Mouse (Mus musculus): Measurements from ENCODE around the gene Flrt2.

The Flrt2 gene

GRCm38 (mm10) chr12:95734075-95734474 is 42.0 kb downstream of the Flrt2 start:
- no peak for DNase-seq (ENCODE audit: low read depth, low spot score)

DNA sequence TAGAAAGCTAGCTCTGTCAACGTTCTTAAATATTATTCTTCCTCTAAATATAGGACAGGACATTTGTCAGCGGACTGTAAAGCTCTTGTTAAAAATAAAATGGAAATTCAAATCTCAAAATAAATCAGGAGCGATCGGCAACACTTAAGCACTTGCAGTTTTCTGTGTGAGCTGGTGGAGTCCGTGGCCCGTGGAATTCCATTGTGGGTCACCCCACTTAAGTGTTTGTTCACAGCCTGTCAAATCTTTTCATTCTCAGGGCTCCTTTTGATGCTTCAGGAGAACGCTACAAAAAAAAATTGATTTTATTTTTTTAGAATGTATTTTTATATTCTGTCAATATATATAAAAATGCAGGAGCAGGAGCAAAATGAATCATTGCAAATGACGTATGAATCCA is 45.5 kb downstream of the Flrt2 start:
- peak; percentile 61 for DNase-seq (ENCODE audit: low read depth, low spot score)

DNA sequence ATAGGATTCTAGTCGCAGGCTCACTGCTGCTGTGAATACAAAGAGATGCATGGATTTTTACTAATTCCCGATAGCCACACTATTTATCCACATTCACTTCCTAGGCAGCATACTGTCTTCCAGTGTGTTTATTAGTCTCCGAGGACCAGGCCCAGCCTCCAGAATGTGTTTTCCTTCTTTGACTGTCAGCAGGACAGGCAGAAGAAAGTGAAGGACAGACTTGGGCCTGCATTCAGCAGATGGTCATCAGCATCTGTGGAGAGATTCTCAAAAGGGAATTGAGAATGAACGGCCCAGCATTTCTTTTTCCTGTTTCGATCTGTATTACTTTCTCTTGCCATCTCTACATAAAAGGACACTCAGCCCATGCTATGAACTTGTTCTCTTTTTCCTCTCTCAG is 46.0 kb downstream of the Flrt2 start:
- peak; percentile 44 for DNase-seq (ENCODE audit: low read depth, low spot score)

DNA sequence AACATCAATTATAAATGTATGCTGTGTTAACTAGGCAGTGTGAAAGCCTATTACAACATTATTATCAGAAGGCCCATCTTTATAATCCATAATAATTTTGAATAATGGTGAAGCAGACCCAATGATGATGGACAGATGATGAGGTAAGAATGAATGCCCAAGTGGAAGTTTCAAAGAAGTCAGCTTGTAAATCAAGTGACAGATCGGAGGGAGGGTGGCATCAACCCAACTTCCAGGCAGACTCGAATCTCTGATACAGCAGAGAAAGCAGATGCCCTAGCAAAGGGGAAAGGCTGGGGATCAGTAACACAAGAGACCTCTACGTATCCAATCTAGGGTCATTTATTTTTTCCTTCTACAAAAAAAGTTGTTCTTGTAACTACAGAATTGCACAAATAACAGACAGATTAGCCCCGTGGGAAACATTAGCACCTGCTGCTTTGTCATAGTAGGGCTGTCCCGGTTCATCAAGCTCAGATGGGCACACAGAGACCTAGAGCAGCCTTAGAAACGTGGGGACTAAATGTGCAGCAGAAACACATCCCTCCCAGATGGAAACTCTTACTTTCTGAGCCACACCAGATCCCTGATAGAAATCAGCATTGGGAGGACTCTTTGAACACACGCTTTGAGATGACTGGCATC is 46.6 kb downstream of the Flrt2 start:
- peak; percentile 43 for DNase-seq (ENCODE audit: low read depth, low spot score)

DNA sequence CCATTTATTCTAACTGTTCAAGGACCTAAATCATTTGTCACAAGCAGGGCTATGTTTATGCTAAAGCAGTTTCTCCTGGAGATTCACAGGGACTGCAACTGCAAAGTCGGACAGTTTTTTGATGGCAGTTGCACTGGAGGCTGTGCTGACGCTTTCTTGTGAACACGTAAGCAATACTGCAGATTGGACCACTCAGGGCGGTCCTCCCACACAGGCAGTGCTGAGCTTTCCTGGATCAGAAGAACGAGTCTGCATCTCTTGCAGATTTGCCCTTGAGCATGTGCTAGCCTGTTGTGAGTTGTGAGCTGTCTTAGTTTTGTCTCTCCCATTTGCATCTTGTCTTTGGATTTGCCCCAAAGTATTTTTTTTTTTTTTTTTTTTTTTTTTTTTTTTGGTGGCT is 47.7 kb downstream of the Flrt2 start:
- peak; percentile 83 for DNase-seq (ENCODE audit: low read depth, low spot score)

GRCm38 (mm10) chr12:95741296-95741695 is 49.3 kb downstream of the Flrt2 start:
- DNase-seq (ENCODE audit: low read depth, low spot score): no peak

GRCm38 (mm10) chr12:95744307-95744706 is 52.3 kb downstream of the Flrt2 start:
- DNase-seq (ENCODE audit: low read depth, low spot score): peak; percentile 61

DNA sequence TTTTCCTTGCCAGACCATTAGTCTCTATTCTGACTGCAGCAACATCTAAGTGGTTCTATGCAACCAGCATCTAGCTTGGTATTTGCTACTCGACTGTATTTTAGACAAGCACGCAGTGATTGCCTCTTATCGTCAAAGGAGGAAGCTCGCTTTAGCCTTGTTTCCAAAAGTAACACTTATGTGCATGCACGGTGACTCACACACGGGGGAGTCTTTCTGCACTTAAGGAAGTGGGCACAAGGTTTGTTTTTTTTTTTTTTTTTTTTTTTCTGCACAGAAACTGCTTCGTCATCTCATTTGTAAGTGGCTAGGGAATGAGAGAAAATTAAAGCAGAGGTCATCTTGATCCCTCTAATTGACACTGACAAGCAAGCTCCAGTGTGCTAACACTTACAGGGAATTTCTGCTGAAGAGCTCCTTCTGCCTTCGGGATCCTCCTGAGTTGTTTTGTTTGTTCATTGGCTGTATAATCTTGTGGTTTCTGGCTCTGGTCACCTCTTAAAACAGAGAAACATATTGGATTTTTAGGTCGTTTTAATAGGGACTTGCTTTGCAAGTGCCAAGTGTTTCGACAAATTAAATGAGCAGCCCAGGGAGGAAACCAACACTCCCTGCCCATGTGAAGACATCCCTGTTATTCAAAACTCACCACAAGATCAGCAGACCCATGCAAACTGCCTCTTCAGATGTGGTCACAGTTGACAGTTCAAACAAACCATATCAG is 55.0 kb downstream of the Flrt2 start:
- peak; percentile 92 for DNase-seq (ENCODE audit: low read depth, low spot score)

DNA sequence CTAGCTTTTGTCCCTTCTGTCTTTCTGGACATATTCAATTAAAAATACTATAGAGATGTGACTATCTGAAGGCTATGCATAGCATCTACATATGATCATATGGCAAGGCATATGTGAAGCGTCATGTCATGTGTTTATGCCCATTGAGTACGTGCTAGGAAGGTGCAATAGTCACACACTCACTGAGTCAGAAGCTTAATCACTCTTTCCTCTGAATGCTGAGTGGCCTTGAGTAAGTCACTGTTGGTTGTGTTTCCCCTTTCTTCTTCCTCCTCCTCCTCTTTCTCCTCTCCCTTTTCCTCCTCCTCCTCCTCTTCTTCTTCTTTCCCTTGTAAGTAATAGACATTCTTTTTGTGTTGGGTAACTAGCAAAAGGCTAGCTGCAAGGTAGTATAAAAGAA is 56.7 kb downstream of the Flrt2 start:
- DNase-seq (ENCODE audit: low read depth, low spot score): no peak

DNA sequence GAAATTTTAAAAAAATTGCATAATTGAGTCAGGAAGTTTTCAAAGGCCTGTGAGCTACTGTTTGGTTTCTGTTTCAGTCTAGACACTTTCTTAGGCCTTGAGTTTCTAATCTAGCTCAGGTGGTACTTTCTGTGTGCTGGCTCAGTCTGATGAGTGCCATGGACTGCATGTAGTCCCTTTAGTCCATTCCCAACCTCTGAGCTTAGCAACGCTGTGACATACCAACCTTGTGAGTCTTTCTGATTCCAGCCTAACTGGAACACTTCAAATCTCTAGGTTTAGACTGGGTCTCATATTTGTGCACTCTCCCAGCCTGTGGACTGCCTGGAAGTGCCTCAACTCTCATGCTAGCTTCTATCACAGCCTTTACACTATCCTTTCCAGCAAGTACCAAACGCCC is 57.2 kb downstream of the Flrt2 start:
- DNase-seq (ENCODE audit: low read depth, low spot score): no peak

DNA sequence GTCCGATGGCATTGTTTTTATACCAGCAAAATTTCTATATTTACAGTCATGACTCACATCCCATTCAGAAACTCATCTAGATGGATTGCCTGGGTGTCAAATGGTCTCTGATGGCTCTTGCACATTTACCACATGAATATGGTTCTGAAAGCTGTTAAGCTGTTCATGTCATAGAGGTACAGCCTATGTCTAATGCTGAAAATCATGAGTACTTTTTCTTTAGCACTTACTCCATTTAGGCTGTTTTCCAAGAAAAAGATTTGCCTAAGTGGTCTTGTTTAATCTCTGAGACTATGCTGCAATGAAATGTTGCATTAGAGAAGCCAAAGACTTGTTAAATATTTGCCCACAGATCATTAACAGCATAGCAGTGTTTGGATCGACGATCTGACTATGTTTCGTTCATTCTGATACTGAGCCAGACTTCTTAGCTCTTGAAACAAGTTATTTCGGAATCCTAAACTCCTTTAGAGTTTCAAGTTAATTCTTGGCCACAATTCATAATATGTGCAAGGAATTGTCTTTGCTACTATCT is 67.3 kb downstream of the Flrt2 start:
- no peak for DNase-seq (ENCODE audit: low read depth, low spot score)

DNA sequence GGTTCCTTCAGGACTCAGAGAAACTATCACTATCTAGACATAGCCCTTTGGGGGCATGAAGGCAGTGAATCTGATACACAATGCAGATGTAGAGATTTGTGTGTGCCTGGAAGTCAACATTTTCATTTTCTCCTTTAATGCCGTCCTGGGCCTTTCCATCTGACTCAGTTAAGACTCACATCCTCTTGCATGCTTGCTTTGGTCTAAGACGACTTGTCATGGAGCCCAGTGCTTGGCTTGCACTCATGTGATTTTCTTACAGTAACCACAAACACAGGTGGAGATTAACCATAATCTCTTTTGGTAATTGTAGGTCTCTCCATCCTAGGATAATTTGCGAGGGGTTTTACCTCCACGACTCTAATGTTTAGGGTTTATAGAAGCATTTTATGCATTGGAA is 73.2 kb downstream of the Flrt2 start:
- no peak for DNase-seq (ENCODE audit: low read depth, low spot score)

DNA sequence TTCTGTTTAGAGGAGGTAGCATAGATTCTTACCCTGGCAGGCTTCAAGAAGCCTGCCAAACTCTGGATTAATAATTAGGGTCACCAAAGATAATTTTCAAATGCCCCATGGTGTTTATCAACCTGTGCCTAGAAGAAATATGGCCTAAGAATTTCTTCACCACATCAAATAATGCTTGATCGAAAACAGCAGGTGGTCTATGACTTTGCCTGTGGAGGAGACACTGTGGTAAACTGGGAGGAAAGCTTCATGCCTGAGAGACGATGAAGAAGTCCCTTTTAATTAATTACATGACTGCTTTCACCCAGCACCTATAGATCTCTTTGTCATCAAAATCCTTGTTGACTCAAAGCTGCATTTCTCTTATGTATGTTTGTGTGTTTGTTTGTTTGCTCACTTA is 77.0 kb downstream of the Flrt2 start:
- DNase-seq (ENCODE audit: low read depth, low spot score): no peak

GRCm38 (mm10) chr12:95770251-95770650 is 78.2 kb downstream of the Flrt2 start:
- DNase-seq (ENCODE audit: low read depth, low spot score): no peak

DNA sequence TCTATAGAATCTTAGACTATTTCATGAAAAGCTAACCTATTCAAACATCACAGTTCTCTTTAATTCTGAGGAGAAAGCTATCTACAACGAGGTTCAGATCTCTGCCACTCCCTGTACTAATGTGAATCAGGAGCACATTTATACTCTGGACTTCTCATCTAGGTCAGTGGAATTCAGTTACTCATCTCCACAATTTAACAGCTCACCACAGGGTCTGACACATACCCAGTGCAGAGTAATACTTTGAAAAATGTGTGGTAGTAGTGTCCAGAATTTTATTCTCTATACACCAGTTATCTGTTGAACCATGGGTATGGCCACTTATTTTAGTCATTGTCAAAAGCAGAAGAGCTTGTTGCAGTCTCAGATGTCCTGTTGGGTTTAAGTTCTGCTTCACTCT is 98.1 kb downstream of the Flrt2 start:
- no peak for DNase-seq (ENCODE audit: low read depth, low spot score)

- no peak for DNase-seq (ENCODE audit: low read depth, low spot score)
These were observed 124.6 kb downstream of the Flrt2 start for GRCm38 (mm10) chr12:95816660-95817059.
